Mouse (Mus musculus): ENCODE results near the gene Slc25a39. TPM values are rescaled to one million over a fixed set of nuclear protein-coding genes. Genes with fewer than 3 reads are reported as not detected.

Slc25a39 gene
- polyA plus RNA-seq (2014; fragmentation: Illumina TruSeq; extraction: RNeasy Lipid Tissue Mini Kit (QIAGEN cat#74804); ENCODE audit: low replicate concordance), result 4.1 TPM

GRCm38 (mm10) chr11:102407834-102408215 lies at the start of gene Slc25a39:
TSS of gene Slc25a39 (minus strand) at chr11:102407946.

GRCm38 (mm10) chr11:102447497-102447896 lies 39.8 kb upstream of the Slc25a39 start, which contains the start of gene Fam171a2:
TSS of gene Fam171a2 (minus strand) at chr11:102447682.

GRCm38 (mm10) chr11:102430121-102431017 lies 22.6 kb upstream of the Slc25a39 start, which contains the start of gene Grn:
TSS of gene Grn (plus strand) at chr11:102430315.

GRCm38 (mm10) chr11:102393238-102393634 lies 14.5 kb downstream of the Slc25a39 start, which contains the start of gene Rundc3a:
TSS of gene Rundc3a (plus strand) at chr11:102393403.

GRCm38 (mm10) chr11:102366103-102366502 lies 41.6 kb downstream of the Slc25a39 start, which contains the start of gene Slc4a1:
TSS of gene Slc4a1 (minus strand) at chr11:102366203.

Other genes starting within 250 kb of the Slc25a39 start
- gene Lsm12, start 222.7 kb downstream of the Slc25a39 start, polyA plus RNA-seq (2014; fragmentation: Illumina TruSeq; extraction: RNeasy Lipid Tissue Mini Kit (QIAGEN cat#74804); ENCODE audit: low replicate concordance), result 50.0 TPM
- 1.1 TPM for gene G6pc3, start 218.3 kb downstream of the Slc25a39 start, polyA plus RNA-seq (2014; fragmentation: Illumina TruSeq; extraction: RNeasy Lipid Tissue Mini Kit (QIAGEN cat#74804); ENCODE audit: low replicate concordance)
- 1.2 TPM for gene Hdac5, start 177.8 kb downstream of the Slc25a39 start, polyA plus RNA-seq (2014; fragmentation: Illumina TruSeq; extraction: RNeasy Lipid Tissue Mini Kit (QIAGEN cat#74804); ENCODE audit: low replicate concordance)
- not detected for gene BC030867, start 159.1 kb downstream of the Slc25a39 start, polyA plus RNA-seq (2014; fragmentation: Illumina TruSeq; extraction: RNeasy Lipid Tissue Mini Kit (QIAGEN cat#74804); ENCODE audit: low replicate concordance)
- not detected for gene Asb16, start 139.2 kb downstream of the Slc25a39 start, polyA plus RNA-seq (2014; fragmentation: Illumina TruSeq; extraction: RNeasy Lipid Tissue Mini Kit (QIAGEN cat#74804); ENCODE audit: low replicate concordance)
- 6.1 TPM for gene Tmub2, start 123.0 kb downstream of the Slc25a39 start, polyA plus RNA-seq (2014; fragmentation: Illumina TruSeq; extraction: RNeasy Lipid Tissue Mini Kit (QIAGEN cat#74804); ENCODE audit: low replicate concordance)
- 5.4 TPM for gene Atxn7l3, start 111.3 kb downstream of the Slc25a39 start, polyA plus RNA-seq (2014; fragmentation: Illumina TruSeq; extraction: RNeasy Lipid Tissue Mini Kit (QIAGEN cat#74804); ENCODE audit: low replicate concordance)
- 22.9 TPM for gene Ubtf, start 88.2 kb downstream of the Slc25a39 start, polyA plus RNA-seq (2014; fragmentation: Illumina TruSeq; extraction: RNeasy Lipid Tissue Mini Kit (QIAGEN cat#74804); ENCODE audit: low replicate concordance)
- not detected for gene Slc4a1, start 41.7 kb downstream of the Slc25a39 start, polyA plus RNA-seq (2014; fragmentation: Illumina TruSeq; extraction: RNeasy Lipid Tissue Mini Kit (QIAGEN cat#74804); ENCODE audit: low replicate concordance)
- not detected for gene Rundc3a, start 14.5 kb downstream of the Slc25a39 start, polyA plus RNA-seq (2014; fragmentation: Illumina TruSeq; extraction: RNeasy Lipid Tissue Mini Kit (QIAGEN cat#74804); ENCODE audit: low replicate concordance)
- 2.2 TPM for gene Grn, start 22.4 kb upstream of the Slc25a39 start, polyA plus RNA-seq (2014; fragmentation: Illumina TruSeq; extraction: RNeasy Lipid Tissue Mini Kit (QIAGEN cat#74804); ENCODE audit: low replicate concordance)
- not detected for gene Fam171a2, start 39.7 kb upstream of the Slc25a39 start, polyA plus RNA-seq (2014; fragmentation: Illumina TruSeq; extraction: RNeasy Lipid Tissue Mini Kit (QIAGEN cat#74804); ENCODE audit: low replicate concordance)
- not detected for gene Itga2b, start 62.2 kb upstream of the Slc25a39 start, polyA plus RNA-seq (2014; fragmentation: Illumina TruSeq; extraction: RNeasy Lipid Tissue Mini Kit (QIAGEN cat#74804); ENCODE audit: low replicate concordance)
- 26.5 TPM for gene Gpatch8, start 148.4 kb upstream of the Slc25a39 start, polyA plus RNA-seq (2014; fragmentation: Illumina TruSeq; extraction: RNeasy Lipid Tissue Mini Kit (QIAGEN cat#74804); ENCODE audit: low replicate concordance)
- gene Gm11627, start 171.5 kb upstream of the Slc25a39 start, polyA plus RNA-seq (2014; fragmentation: Illumina TruSeq; extraction: RNeasy Lipid Tissue Mini Kit (QIAGEN cat#74804); ENCODE audit: low replicate concordance), result 2.2 TPM
- gene Fzd2, start 196.4 kb upstream of the Slc25a39 start, polyA plus RNA-seq (2014; fragmentation: Illumina TruSeq; extraction: RNeasy Lipid Tissue Mini Kit (QIAGEN cat#74804); ENCODE audit: low replicate concordance), result 0.82 TPM

All from small intestine, adult 10 weeks (tissue).